Mouse (Mus musculus) cerebellum, adult 2 months (tissue): ENCODE data around the gene Stk4. TPM values are rescaled to one million over a fixed set of nuclear protein-coding genes. Genes with fewer than 3 reads are reported as not detected.
A peak's percentile ranks its signal among the peaks of the same experiment; 100 is the strongest.
"Not testable (repeated sequence)": the region's sequence is repeated elsewhere in the genome, so short reads cannot be mapped to it uniquely, and the experiment has no call there.

Experiments
- DNase-seq, 2 experiments: peaks; one replicate each; pipeline ENCODE4 v3.0.0; 2021
- H3K27ac ChIP-seq: fragments of 200-500 bp; 2 replicates; pipeline ENCODE4 v1.5.1; 2012; ENCODE audit warnings: low read length, control low read depth, inconsistent platforms; ENCODE audit not compliant: insufficient read depth
- H3K27me3 ChIP-seq: fragments of 200-500 bp; 2 replicates; pipeline ENCODE4 v1.6.1; 2012; ENCODE audit warnings: inconsistent platforms, mild to moderate bottlenecking, low read length, moderate library complexity; ENCODE audit not compliant: control insufficient read depth, insufficient read depth
- H3K4me1 ChIP-seq: fragments of 200-500 bp; 2 replicates; pipeline ENCODE4 v1.6.1; 2011; ENCODE audit warnings: low read length; ENCODE audit not compliant: control insufficient read depth, insufficient read depth
- H3K4me3 ChIP-seq: fragments of 200-500 bp; replicated peaks from 2 replicates; pipeline ENCODE3; 2011; ENCODE audit warnings: mild to moderate bottlenecking, low read depth, low read length, control low read depth; ENCODE audit not compliant: insufficient read depth
- CTCF ChIP-seq: fragments of 200-500 bp; IDR thresholded peaks from 2 replicates; pipeline ENCODE4 v1.5.1; 2011; ENCODE audit warnings: low read depth, mild to moderate bottlenecking, control low read depth, low read length, moderate library complexity, borderline replicate concordance; ENCODE audit not compliant: insufficient read depth
- POLR2A ChIP-seq: fragments of 200-500 bp; IDR thresholded peaks from 2 replicates; pipeline ENCODE4 v1.6.1; 2011; ENCODE audit warnings: low read length, control low read depth, borderline replicate concordance; ENCODE audit not compliant: insufficient read depth
- WGBS: fragments of 180-500 bp; shearing (Covaris S2); methylation state at CpG from one replicate; pipeline ENCODE4 v1.1.7; 2018; 5-methylcytosine and 5-hydroxymethylcytosine counted together
- polyA plus RNA-seq: library from polyadenylated mRNA; depleted of rRNA; stranded (reverse); fragments of >200 nt; gene quantifications from 2 replicates; pipeline ENCODE4 v1.2.3, GENCODE M21; 2012

Stk4 gene
- polyA plus RNA-seq, 1 experiment, result 17.1 TPM

DNA sequence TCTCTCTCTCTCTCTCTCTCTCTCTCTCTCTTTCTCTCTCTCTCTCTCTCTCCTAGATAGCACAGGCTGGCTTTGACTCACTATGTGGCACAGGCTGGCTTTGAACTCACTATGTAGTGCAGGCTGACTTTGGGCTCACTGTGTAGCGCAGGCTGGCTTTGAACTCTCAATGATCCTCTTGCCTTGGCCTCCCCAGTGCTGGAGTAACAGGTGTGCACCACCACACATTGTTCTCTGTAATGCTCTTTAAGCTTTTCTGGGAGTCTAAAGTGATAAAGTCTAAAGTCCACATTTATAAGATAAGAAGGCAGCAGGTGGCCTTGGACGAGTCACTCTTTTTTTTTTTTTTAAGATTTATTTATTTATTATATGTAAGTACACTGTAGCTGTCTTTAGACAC is 28.6 kb upstream of the Stk4 start:
- Histone ChIP-seq H3K27ac (no peak overlapping the region), H3K4me1 (no peaks in the 10 kb centered on the region), H3K27me3 (no peaks in the 10 kb centered on the region), H3K4me3 (no peak overlapping the region)
- TF ChIP-seq POLR2A (no peak), CTCF (no peak)
- 85% methylated on average over 2 of the region's 2 CpGs for WGBS
- no peak for DNase-seq

DNA sequence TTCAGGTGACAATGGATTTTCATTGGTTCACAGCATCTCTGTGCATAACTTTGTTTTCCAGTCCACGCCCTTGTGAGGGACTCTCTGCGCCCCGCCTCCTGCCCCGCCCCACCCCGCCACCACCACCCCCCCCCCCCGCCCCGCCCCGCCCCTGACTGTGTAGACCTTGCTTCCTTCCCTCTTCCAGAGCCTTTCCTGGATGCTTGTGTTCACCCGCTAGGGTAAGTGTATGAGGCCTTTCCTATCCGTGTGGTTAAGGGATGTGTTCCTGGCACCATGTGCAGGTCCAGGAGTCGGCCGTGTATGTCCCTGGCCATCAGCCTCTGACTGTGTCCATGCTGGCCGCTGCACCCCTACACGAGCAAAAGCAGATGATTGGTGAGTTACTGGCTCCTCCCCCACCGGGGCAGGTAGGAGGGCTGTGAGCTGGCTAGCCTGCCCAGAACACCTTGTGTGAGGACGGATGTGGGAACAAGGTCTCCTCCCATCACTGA is 22.9 kb upstream of the Stk4 start:
- peak; percentile 78 to 84 for DNase-seq

DNA sequence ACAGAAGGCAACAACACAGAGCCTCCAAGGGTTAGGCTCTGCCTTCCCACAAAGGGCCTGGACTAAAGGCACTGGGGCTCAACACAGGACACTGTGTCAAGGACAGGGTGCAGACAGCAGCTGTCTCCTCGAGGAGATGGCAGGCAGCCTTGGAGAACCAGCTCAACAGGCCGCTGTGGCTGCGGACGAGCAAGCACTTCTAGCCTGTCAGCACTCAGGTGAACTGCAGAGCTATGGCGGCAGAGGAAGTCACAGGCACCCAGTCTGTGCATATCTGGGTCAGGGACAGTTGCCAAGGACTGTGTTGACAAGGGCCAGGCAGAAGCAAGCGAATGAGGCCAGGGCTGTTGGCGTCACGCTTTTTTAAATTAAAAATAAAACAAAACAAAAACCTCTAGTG is 16.4 kb upstream of the Stk4 start:
- Histone ChIP-seq H3K27ac (peak overlapping the region; percentile 73), H3K4me3 (no peak overlapping the region), H3K4me1 (peaks cover 14% of the 10 kb centered on the region; the same call in 1 of the 2 replicates), H3K27me3 (no peaks in the 10 kb centered on the region)
- 4% methylated on average over 8 of the region's 8 CpGs for WGBS
- peak; percentile 56; the same call in 1 of the 2 replicates for TF ChIP-seq POLR2A
- no peak for TF ChIP-seq CTCF
- peak; percentile 82 to 92 for DNase-seq

More for the DNA sequence above, 22.9 kb upstream of the Stk4 start:
- H3K27ac ChIP-seq, result no peak overlapping the region
- H3K4me3 ChIP-seq, result peak overlapping the region; percentile 67
- no peaks in the 10 kb centered on the region for H3K27me3 ChIP-seq
- H3K4me1 ChIP-seq, result no peaks in the 10 kb centered on the region
- WGBS, result 2% methylated on average over 13 of the region's 16 CpGs
- TF ChIP-seq POLR2A (peak; percentile 41; the same call in 1 of the 2 replicates), CTCF (no peak)

DNA sequence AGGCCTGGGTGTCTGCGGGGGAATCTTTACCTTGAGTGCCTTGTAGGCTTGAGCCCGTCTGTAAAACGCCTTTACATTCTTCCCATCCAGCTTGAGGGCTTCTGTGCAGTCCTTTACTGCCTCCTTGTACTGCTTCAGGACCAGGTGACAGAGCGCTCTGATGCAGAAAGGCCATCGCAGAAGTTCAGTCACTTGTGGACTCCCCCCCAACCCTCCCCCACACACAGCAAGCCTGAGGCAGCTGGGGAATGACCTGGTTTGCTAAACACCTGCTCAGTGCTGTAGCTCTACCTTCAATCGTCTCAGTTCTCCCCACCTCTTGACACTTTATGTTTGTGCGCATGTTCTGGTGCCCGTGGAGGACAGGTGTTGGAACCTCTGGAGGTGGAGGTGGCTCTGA is 15.5 kb upstream of the Stk4 start:
- TF ChIP-seq POLR2A (no peak), CTCF (no peak)
- no peak overlapping the region for H3K4me3 ChIP-seq
- H3K27me3 ChIP-seq, result no peaks in the 10 kb centered on the region
- 77% methylated on average over 8 of the region's 8 CpGs for WGBS
- peak overlapping the region; percentile 73 for H3K27ac ChIP-seq
- H3K4me1 ChIP-seq, result peaks cover 14% of the 10 kb centered on the region; the same call in 1 of the 2 replicates
- no peak for DNase-seq

DNA sequence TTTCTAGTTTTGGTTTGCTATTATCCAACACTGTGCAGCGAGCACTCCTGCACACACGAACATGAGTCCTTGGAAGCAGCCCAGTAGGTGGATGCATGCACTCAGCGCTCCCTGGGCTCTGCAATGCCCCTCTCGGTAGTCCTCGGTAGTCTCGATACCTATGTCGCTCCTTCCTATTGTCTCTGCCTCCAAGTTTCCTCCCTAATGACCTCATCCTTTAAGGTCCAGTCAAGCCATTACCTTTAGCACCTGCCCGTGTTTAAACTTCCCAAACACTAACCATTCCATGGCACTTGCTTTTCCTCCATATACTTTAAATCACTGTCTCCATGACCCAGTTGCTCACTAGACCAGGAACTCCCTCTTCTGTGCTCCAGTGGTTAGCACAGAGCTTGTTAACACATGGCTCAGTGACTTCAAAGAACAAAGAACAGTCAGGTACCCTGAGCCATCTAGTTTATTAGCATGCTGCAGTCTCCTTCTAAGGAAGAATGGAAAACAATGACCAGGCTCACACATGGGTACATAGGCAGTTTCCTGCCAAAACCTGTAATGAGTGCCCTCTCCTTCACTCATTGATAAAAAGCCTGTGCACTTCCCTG is 10.4 kb upstream of the Stk4 start:
- Histone ChIP-seq H3K27ac (no peak overlapping the region), H3K4me3 (no peak overlapping the region), H3K4me1 (peaks cover under 1% of the 10 kb centered on the region; the same call in 1 of the 2 replicates), H3K27me3 (no peaks in the 10 kb centered on the region)
- WGBS, result 92% methylated on average over 8 of the region's 8 CpGs
- TF ChIP-seq POLR2A, result no peak
- TF ChIP-seq CTCF, result no peak
- DNase-seq, result no peak

DNA sequence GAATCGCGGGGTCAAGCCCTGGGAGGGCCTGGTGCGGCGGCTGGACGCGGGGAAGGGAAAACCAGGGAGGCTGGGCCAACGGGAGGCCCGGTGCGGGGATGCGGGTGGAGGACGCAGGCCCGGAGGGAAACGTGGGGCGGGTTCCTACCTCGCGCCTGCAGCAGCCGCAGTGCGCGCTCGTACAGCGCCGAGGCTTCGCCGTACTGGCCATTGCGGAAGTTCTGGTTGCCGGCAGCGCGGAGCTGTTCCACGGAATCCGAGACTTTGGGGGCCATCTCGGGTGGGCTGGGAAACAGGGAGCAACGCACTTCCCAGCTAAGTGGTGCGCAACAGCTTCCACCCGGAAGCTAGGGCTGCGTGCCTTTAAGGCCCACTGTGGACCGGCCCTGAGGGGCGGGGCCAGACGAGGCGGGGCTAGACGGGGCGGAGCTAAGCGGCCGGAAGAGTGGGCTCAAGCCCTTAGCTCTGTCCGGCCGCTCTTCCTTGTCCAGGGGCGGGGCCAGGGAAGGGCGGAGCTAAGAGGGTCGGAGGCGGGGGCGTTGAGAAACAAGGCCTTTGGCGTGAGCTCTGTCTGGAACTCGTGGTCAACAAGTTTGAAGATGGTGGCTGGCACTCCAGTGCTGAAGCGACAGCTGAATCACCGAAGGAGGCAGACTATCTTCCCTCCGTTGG is 779 bp downstream of the Stk4 start, which contains the start of gene Tomm34:
Gene Tomm34, minus strand, starts transcription at position 405 of the 672 bp plus-strand sequence.
- Histone ChIP-seq H3K27ac (peak within 1 kb of the TSS; percentile 70), H3K27me3 (no peaks in the 10 kb centered on the region), H3K4me1 (peaks cover 3% of the 10 kb centered on the region), H3K4me3 (peak within 1 kb of the TSS; percentile 82)
- WGBS, result 1% methylated on average over 54 of the region's 55 CpGs
- DNase-seq, result peak; percentile 94
- TF ChIP-seq POLR2A (peak; percentile 88), CTCF (no peak)

DNA sequence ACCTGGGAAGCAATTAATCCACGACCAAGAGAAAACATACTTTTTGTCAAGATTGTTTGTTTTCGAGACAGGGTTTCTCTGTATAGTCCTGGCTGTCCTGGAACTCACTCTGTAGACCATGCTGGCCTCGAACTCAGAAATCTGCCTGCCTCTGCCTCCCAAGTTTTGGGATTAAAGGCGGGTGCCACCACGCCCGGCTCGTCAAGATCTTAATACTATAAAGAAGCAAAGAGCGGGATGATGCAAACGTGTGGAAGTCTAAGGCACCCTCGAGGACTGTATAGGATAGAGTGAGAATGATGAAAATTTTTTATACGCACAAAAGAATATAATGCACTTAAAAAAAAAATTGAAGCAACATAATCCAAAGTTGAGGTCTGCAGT is 1.3 kb downstream of the Stk4 start:
- DNase-seq, H3K4me1 ChIP-seq, H3K27me3 ChIP-seq: not testable (repeated sequence)
- WGBS, result 78% methylated on average over 11 of the region's 11 CpGs
- H3K27ac ChIP-seq, result 0 out of 2 replicates have a peak overlapping the region, but pooled peaks have one; percentile 5
- H3K4me3 ChIP-seq, result peak overlapping the region; percentile 82

DNA sequence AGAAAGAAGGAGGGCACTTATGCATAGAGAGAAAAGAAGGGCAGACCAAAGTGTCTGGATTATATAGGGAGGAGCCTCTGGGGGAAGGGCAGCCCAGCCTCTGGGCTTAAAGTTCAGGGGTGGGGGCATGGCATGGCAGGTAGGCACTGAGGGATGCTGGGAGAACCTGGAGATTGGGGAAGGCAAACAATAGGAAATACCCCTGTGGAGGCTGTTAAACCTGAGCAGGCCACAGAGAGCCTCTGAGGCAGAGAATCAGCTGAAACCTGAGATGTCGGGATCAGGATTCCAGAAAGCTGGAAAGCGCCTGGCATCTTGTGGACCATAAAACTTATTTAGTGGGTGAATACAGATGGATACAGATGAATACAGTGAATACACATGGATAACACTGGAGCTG is 2.0 kb downstream of the Stk4 start:
- Histone ChIP-seq H3K27ac (no peak overlapping the region), H3K27me3 (no peaks in the 10 kb centered on the region), H3K4me1 (peaks cover 3% of the 10 kb centered on the region), H3K4me3 (no peak overlapping the region)
- 89% methylated on average over 2 of the region's 2 CpGs for WGBS
- no peak for DNase-seq
- TF ChIP-seq CTCF (no peak), POLR2A (no peak)
